Mouse (Mus musculus): ENCODE measurements around the gene Ptprj. TPM values are rescaled to one million over a fixed set of nuclear protein-coding genes. Genes with fewer than 3 reads are reported as not detected.

The Ptprj gene
- total and polyA plus RNA-seq, 3 experiments: 6.9 to 8.9 (median 7.3) TPM

GRCm38 (mm10) chr2:90579038-90579727, 1.3 kb downstream of the Ptprj start:
- H3K36me3 ChIP-seq (replicated peaks in 1 of 2; ENCODE audit: control insufficient read depth in 1 of 2, insufficient read depth in 1 of 2, low read length in 1 of 2): no peaks in the 10 kb centered on the region
- H3K4me1 ChIP-seq (ENCODE audit: control insufficient read depth in 1 of 2, insufficient read depth in 2 of 2): peaks cover 20 to 76% of the 10 kb centered on the region in 2 experiments
- DNase-seq (ENCODE audit: extremely low read depth): peak; percentile 75
- H3K27ac ChIP-seq (ENCODE audit: insufficient read depth, low read depth): peak overlapping the region; percentile 44
- no peaks in the 10 kb centered on the region for H3K9me3 ChIP-seq (replicated peaks; ENCODE audit: low read length)
- H3K27me3 ChIP-seq (replicated peaks): no peaks in the 10 kb centered on the region
- H3K4me3 ChIP-seq (replicated peaks in 1 of 3; ENCODE audit: low read depth in 2 of 3, low read length in 2 of 3, poor library complexity in 1 of 3): peak overlapping the region; percentile 68 to 93 (median 86)
- dilution Hi-C loops (cut with MboI; ENCODE audit: extremely low pct_ligation_motif_present, extremely low pct_unique_long_range_greater_than_20kb, low sequenced_read_pairs) (no loop called here), in situ Hi-C loops (cut with MboI; ENCODE audit: low pct_ligation_motif_present, low pct_unique_long_range_greater_than_20kb, low sequenced_read_pairs) (no loop called here)
- H3K79me2 ChIP-seq (replicated peaks; ENCODE audit: control insufficient read depth, extremely low read depth, insufficient read depth, poor library complexity, severe bottlenecking): peaks cover 47% of the 10 kb centered on the region
- H3K4me2 ChIP-seq (ENCODE audit: insufficient read depth, low read depth, poor library complexity, severe bottlenecking): peak overlapping the region; percentile 87
- TF ChIP-seq MAX (IDR thresholded peaks at IDR 0.05; ENCODE audit: low read length) (0 out of 2 replicates have a peak, but pooled peaks have one; percentile 24), PAX5 (IDR thresholded peaks at IDR 0.05; ENCODE audit: low read length) (no peak), NRF1 (IDR thresholded peaks at IDR 0.05; ENCODE audit: low read depth, low read length) (no peak), MYC (IDR thresholded peaks at IDR 0.05; ENCODE audit: low read depth, low read length) (0 out of 2 replicates have a peak, but pooled peaks have one; percentile 15), MXI1 (IDR thresholded peaks at IDR 0.05; ENCODE audit: low read depth, low read length) (no peak), SMC3 (IDR thresholded peaks at IDR 0.05; ENCODE audit: low read depth, low read length) (no peak; the same call in 1 of the 2 replicates), USF2 (conservative IDR thresholded peaks at IDR 0.05; ENCODE audit: low read depth, low read length) (no peak), MAFK (IDR thresholded peaks at IDR 0.05; ENCODE audit: insufficient replicate concordance, low read length) (peak; percentile 87), UBTF (IDR thresholded peaks at IDR 0.05; ENCODE audit: low read depth, low read length) (peak; percentile 77; the same call in 1 of the 2 replicates), POLR2AphosphoS2 (IDR thresholded peaks at IDR 0.05; ENCODE audit: low read depth, low read length) (no peak), MEF2A (IDR thresholded peaks at IDR 0.05; ENCODE audit: borderline replicate concordance, low read depth, low read length) (0 out of 2 replicates have a peak, but pooled peaks have one; percentile 15), ZMIZ1 (IDR thresholded peaks at IDR 0.05; ENCODE audit: low read depth, low read length) (0 out of 2 replicates have a peak, but pooled peaks have one; percentile 31), HCFC1 (IDR thresholded peaks at IDR 0.05; ENCODE audit: low read depth, low read length) (no peak), TBP (conservative IDR thresholded peaks at IDR 0.05; ENCODE audit: low read depth, low read length) (peak; percentile 46; the same call in 1 of the 2 replicates), MAZ (IDR thresholded peaks at IDR 0.05; ENCODE audit: low read depth, low read length) (0 out of 2 replicates have a peak, but pooled peaks have one; percentile 28), JUN (IDR thresholded peaks at IDR 0.05; ENCODE audit: insufficient read depth, low read depth, low read length) (no peak), USF1 (IDR thresholded peaks at IDR 0.05; ENCODE audit: low read depth, low read length) (no peak), CHD2 (IDR thresholded peaks at IDR 0.05; ENCODE audit: low read length) (no peak), BHLHE40 (IDR thresholded peaks at IDR 0.05; ENCODE audit: low read depth, low read length) (peak; percentile 9; the same call in 1 of the 2 replicates), E2F4 (IDR thresholded peaks at IDR 0.05; ENCODE audit: insufficient replicate concordance, low read depth, low read length) (no peak), ETS1 (conservative IDR thresholded peaks at IDR 0.05; ENCODE audit: low read depth, low read length) (peak; percentile 94), SIN3A (IDR thresholded peaks at IDR 0.05; ENCODE audit: low read length) (peak; percentile 63; the same call in 1 of the 2 replicates), ZKSCAN1 (IDR thresholded peaks at IDR 0.05; ENCODE audit: borderline replicate concordance, low read depth, low read length) (no peak), POLR2A (IDR thresholded peaks at IDR 0.05; ENCODE audit: low read depth, low read length) (no peak), CTCF (conservative IDR thresholded peaks at IDR 0.05 in 1 of 2, IDR thresholded peaks at IDR 0.05 in 1 of 2; ENCODE audit: low read depth in 2 of 2, low read length in 2 of 2) (no peak), RCOR1 (conservative IDR thresholded peaks at IDR 0.05; ENCODE audit: low read depth, low read length) (no peak), ZC3H11A (IDR thresholded peaks at IDR 0.05; ENCODE audit: low read depth, low read length) (no peak), RAD21 (IDR thresholded peaks at IDR 0.05; ENCODE audit: low read depth, low read length) (no peak), CHD1 (IDR thresholded peaks at IDR 0.05; ENCODE audit: low read depth, low read length) (0 out of 2 replicates have a peak, but pooled peaks have one; percentile 24), ZNF384 (IDR thresholded peaks at IDR 0.05; ENCODE audit: low read depth, low read length) (peak; percentile 91), IRF4 (IDR thresholded peaks at IDR 0.05; ENCODE audit: low read depth, low read length) (peak; percentile 79), TCF12 (IDR thresholded peaks at IDR 0.05; ENCODE audit: low read depth, low read length) (peak; percentile 49), JUND (conservative IDR thresholded peaks at IDR 0.05; ENCODE audit: low read depth, low read length) (no peak), NELFE (IDR thresholded peaks at IDR 0.05; ENCODE audit: low read depth, low read length) (no peak), ELF1 (IDR thresholded peaks at IDR 0.05; ENCODE audit: low read depth, low read length) (no peak), EP300 (IDR thresholded peaks at IDR 0.05; ENCODE audit: low read length) (peak; percentile 81), KAT2A (IDR thresholded peaks at IDR 0.05; ENCODE audit: insufficient replicate concordance, low read length) (no peak), GABPA (IDR thresholded peaks at IDR 0.05; ENCODE audit: insufficient replicate concordance, low read depth, low read length) (no peak)
- peak overlapping the region; percentile 81 for H3K9ac ChIP-seq (ENCODE audit: insufficient read depth, low read depth)

Data from CH12.LX (cell line).